Comparison of ENCODE assay signal across 8 mouse cellular contexts in genomic region chr3:145938405-145939349, GRCm38 (mm10). TPM values are rescaled to one million over a fixed set of nuclear protein-coding genes. Genes with fewer than 3 reads are reported as not detected.
A peak's percentile ranks its signal among the peaks of the same experiment; 100 is the strongest.
DNase-seq lines count a peak whose midpoint lies in the region; ATAC-seq and TF ChIP-seq lines count a peak whose summit lies in the region.

No protein-coding gene starts in this region.

- no peak overlapping the region for H3K27ac ChIP-seq in embryonic fibroblast, embryonic 13.5 days (ENCODE audit: insufficient read depth, low read length)
- H3K27ac ChIP-seq in kidney, embryonic 16.5 days (ENCODE audit: low read length), result no peak overlapping the region
- H3K27ac ChIP-seq in midbrain, embryonic 14.5 days (replicated peaks; ENCODE audit: low read depth, low read length), result peak overlapping the region; percentile 77; the same call in 1 of the 2 replicates

- peaks cover 8% of the 10 kb centered on the region for H3K4me1 ChIP-seq in embryonic fibroblast, embryonic 13.5 days (ENCODE audit: control insufficient read depth, insufficient read depth, low read length)
- peaks cover 29% of the 10 kb centered on the region for H3K4me1 ChIP-seq in kidney, embryonic 16.5 days (ENCODE audit: insufficient read depth, low read length)
- H3K4me1 ChIP-seq in midbrain, embryonic 14.5 days (ENCODE audit: control insufficient read depth, insufficient read depth, low read length), result peaks cover 21% of the 10 kb centered on the region

- H3K4me3 ChIP-seq in embryonic fibroblast, embryonic 13.5 days (ENCODE audit: insufficient read depth, low read length), result peak overlapping the region; percentile 75
- H3K4me3 ChIP-seq in kidney, embryonic 16.5 days (ENCODE audit: low read length), result peak overlapping the region; percentile 96
- peak overlapping the region; percentile 94 for H3K4me3 ChIP-seq in midbrain, embryonic 14.5 days (replicated peaks; ENCODE audit: low read depth, low read length)

- no peaks in the 10 kb centered on the region for H3K9me3 ChIP-seq in kidney, embryonic 16.5 days (ENCODE audit: low read length)
- no peaks in the 10 kb centered on the region for H3K9me3 ChIP-seq in midbrain, embryonic 14.5 days (ENCODE audit: control insufficient read depth, low read length)

- H3K9ac ChIP-seq in kidney, embryonic 16.5 days (replicated peaks; ENCODE audit: low read length), result peak overlapping the region; percentile 89
- peak overlapping the region; percentile 87 for H3K9ac ChIP-seq in midbrain, embryonic 14.5 days (replicated peaks; ENCODE audit: low read length)

- WGBS in kidney, embryonic 16.5 days, result 20% methylated on average over 46 of the region's 50 CpGs
- 19% methylated on average over 50 of the region's 50 CpGs for WGBS in midbrain, embryonic 14.5 days

- peak; percentile 6 for DNase-seq in layer of hippocampus, adult 9-11 months
- DNase-seq in layer of hippocampus, adult 9-10 months (ENCODE audit: low spot score), result no peak
- peak; percentile 45 for DNase-seq in R1 (ENCODE audit: low read depth, low spot score)
- DNase-seq in midbrain, embryonic 14.5 days, result peak; percentile 55
- DNase-seq in urinary bladder, postnatal 25 days (ENCODE audit: low spot score), result no peak
- DNase-seq in ovary, postnatal 14 days (ENCODE audit: low spot score), result no peak

- TF ChIP-seq POLR2A in embryonic fibroblast, embryonic 13.5 days (IDR thresholded peaks at IDR 0.05; ENCODE audit: low read depth, low read length), result no peak

- H3K27me3 ChIP-seq in kidney, embryonic 16.5 days (ENCODE audit: insufficient read depth, low read length), result no peaks in the 10 kb centered on the region
- no peaks in the 10 kb centered on the region for H3K27me3 ChIP-seq in midbrain, embryonic 14.5 days (ENCODE audit: control insufficient read depth, insufficient read depth, low read length)

- peak overlapping the region; percentile 67 for H3K4me2 ChIP-seq in kidney, embryonic 16.5 days (replicated peaks; ENCODE audit: low read depth, low read length)
- peak overlapping the region; percentile 80 for H3K4me2 ChIP-seq in midbrain, embryonic 14.5 days (ENCODE audit: low read length)

- ATAC-seq in kidney, embryonic 16.5 days (ENCODE audit: low FRiP score, low TSS enrichment), result peak; percentile 16
- peak; percentile 19 for ATAC-seq in midbrain, embryonic 14.5 days (ENCODE audit: low FRiP score, low TSS enrichment)

- no peak for TF ChIP-seq CTCF in embryonic fibroblast, embryonic 13.5 days (IDR thresholded peaks at IDR 0.05; ENCODE audit: borderline replicate concordance, insufficient read depth, low read length)

- peaks cover 11% of the 10 kb centered on the region for H3K36me3 ChIP-seq in kidney, embryonic 16.5 days (ENCODE audit: insufficient read depth, low read length)
- peaks cover 38% of the 10 kb centered on the region for H3K36me3 ChIP-seq in midbrain, embryonic 14.5 days (ENCODE audit: control insufficient read depth, insufficient read depth, low read length)

RNA-seq across cellular contexts. Expression of gene 2410004B18Rik, which starts 0.9 kb away (rescaled TPM):
- polyA plus RNA-seq in embryonic fibroblast, embryonic 13.5 days (2011; ENCODE audit: insufficient read length, low read depth, missing spikeins), result 20.8 and 24.9 TPM in 2 replicates
- 46.0 and 51.9 TPM in 2 replicates for polyA plus RNA-seq in kidney, embryonic 16.5 days (2015; fragmentation: Nextera tagmentation; extraction: Ambion mirVana)
- polyA plus RNA-seq in midbrain, embryonic 14.5 days (2014; fragmentation: Nextera tagmentation; extraction: Ambion mirVana), result 76.6 and 85.3 TPM in 2 replicates

RNA-seq across cellular contexts. Expression of gene Bcl10, which starts 16.1 kb away (rescaled TPM):
- polyA plus RNA-seq in embryonic fibroblast, embryonic 13.5 days (2011; ENCODE audit: insufficient read length, low read depth, missing spikeins), result 45.4 and 53.9 TPM in 2 replicates
- polyA plus RNA-seq in kidney, embryonic 16.5 days (2015; fragmentation: Nextera tagmentation; extraction: Ambion mirVana), result 53.5 and 56.2 TPM in 2 replicates
- polyA plus RNA-seq in midbrain, embryonic 14.5 days (2014; fragmentation: Nextera tagmentation; extraction: Ambion mirVana), result 34.3 and 42.3 TPM in 2 replicates

RNA-seq across cellular contexts. Expression of gene Syde2, which starts 49.0 kb away (rescaled TPM):
- polyA plus RNA-seq in embryonic fibroblast, embryonic 13.5 days (2011; ENCODE audit: insufficient read length, low read depth, missing spikeins), result 8.9 and 12.3 TPM in 2 replicates
- 1.4 and 1.7 TPM in 2 replicates for polyA plus RNA-seq in kidney, embryonic 16.5 days (2015; fragmentation: Nextera tagmentation; extraction: Ambion mirVana)
- polyA plus RNA-seq in midbrain, embryonic 14.5 days (2014; fragmentation: Nextera tagmentation; extraction: Ambion mirVana), result 0.50 and 0.62 TPM in 2 replicates

Comparison
In these comparisons a context has a peak if more than half of its experiments do, and no peak if none do; other contexts are left out.
1. DNase-seq: peak in layer of hippocampus, adult 9-11 months (single experiment), R1 (single experiment) and midbrain, embryonic 14.5 days (single experiment); none in layer of hippocampus, adult 9-10 months (single experiment), urinary bladder, postnatal 25 days (single experiment) and ovary, postnatal 14 days (single experiment).
2. Peak in every context shown above with its lines, with median percentiles within 50 percentile points of each other: H3K4me3 ChIP-seq.